Mouse (Mus musculus) kidney, postnatal 25 days (tissue): Measurements from ENCODE around the gene Ntn3.

ENCODE experiments used
- DNase-seq, 2 experiments: peaks; one replicate each; pipeline ENCODE4 v3.0.0; 2021; ENCODE audit warnings: mixed read lengths in 2 of 2

Ntn3 gene

GRCm38 (mm10) chr17:24209043-24209915, at the start of gene Ntn3:
TSS of gene Ntn3 (minus strand) at chr17:24209531.
- DNase-seq: peak in 1 of 2 experiments; percentile 60

GRCm38 (mm10) chr17:24258981-24259380, 49.6 kb upstream of the Ntn3 start:
- DNase-seq: no peak

GRCm38 (mm10) chr17:24252329-24252728, 43.0 kb upstream of the Ntn3 start:
- no peak for DNase-seq

GRCm38 (mm10) chr17:24251320-24252069, 42.2 kb upstream of the Ntn3 start, which contains the start of gene Ccnf:
TSS of gene Ccnf (minus strand) at chr17:24251484.
- peak; percentile 97 to 98 for DNase-seq

GRCm38 (mm10) chr17:24250988-24251319, 41.6 kb upstream of the Ntn3 start:
- no peak for DNase-seq

- peak in 1 of 2 experiments; percentile 23 for DNase-seq
These were observed 39.3 kb upstream of the Ntn3 start for GRCm38 (mm10) chr17:24248641-24249040.

- no peak for DNase-seq
These were observed 34.7 kb upstream of the Ntn3 start for GRCm38 (mm10) chr17:24244061-24244460.

- DNase-seq: peak in 1 of 2 experiments; percentile 68
These were observed 34.1 kb upstream of the Ntn3 start for GRCm38 (mm10) chr17:24243311-24243969.

- no peak for DNase-seq
These were observed 27.6 kb upstream of the Ntn3 start for GRCm38 (mm10) chr17:24236921-24237320.

GRCm38 (mm10) chr17:24236479-24236878, 27.1 kb upstream of the Ntn3 start:
- no peak for DNase-seq

- no peak for DNase-seq
These were observed 18.6 kb upstream of the Ntn3 start for GRCm38 (mm10) chr17:24227941-24228340.

GRCm38 (mm10) chr17:24226721-24227120, 17.4 kb upstream of the Ntn3 start:
- no peak for DNase-seq

GRCm38 (mm10) chr17:24225851-24226250, 16.5 kb upstream of the Ntn3 start:
- no peak for DNase-seq

GRCm38 (mm10) chr17:24224741-24225140, 15.4 kb upstream of the Ntn3 start:
- DNase-seq: no peak

GRCm38 (mm10) chr17:24223513-24223912, 14.2 kb upstream of the Ntn3 start:
- no peak for DNase-seq

- no peak for DNase-seq
These were observed 13.3 kb upstream of the Ntn3 start for GRCm38 (mm10) chr17:24222653-24223052.

- peak; percentile 96 to 97 for DNase-seq
These were observed 11.4 kb upstream of the Ntn3 start, which contains the start of gene Tedc2 for GRCm38 (mm10) chr17:24220435-24221411. TSS of gene Tedc2 (minus strand) at chr17:24220851.

GRCm38 (mm10) chr17:24216836-24217235, 7.5 kb upstream of the Ntn3 start:
- DNase-seq: no peak

GRCm38 (mm10) chr17:24213186-24213585, 3.9 kb upstream of the Ntn3 start:
- DNase-seq: no peak

GRCm38 (mm10) chr17:24212441-24213018, 3.2 kb upstream of the Ntn3 start:
- DNase-seq: no peak

- DNase-seq: peak; percentile 60 to 79
These were observed 2.5 kb upstream of the Ntn3 start for GRCm38 (mm10) chr17:24211631-24212440.
